Comparison of ENCODE assay signal across 8 mouse cellular contexts in the genomic region with DNA sequence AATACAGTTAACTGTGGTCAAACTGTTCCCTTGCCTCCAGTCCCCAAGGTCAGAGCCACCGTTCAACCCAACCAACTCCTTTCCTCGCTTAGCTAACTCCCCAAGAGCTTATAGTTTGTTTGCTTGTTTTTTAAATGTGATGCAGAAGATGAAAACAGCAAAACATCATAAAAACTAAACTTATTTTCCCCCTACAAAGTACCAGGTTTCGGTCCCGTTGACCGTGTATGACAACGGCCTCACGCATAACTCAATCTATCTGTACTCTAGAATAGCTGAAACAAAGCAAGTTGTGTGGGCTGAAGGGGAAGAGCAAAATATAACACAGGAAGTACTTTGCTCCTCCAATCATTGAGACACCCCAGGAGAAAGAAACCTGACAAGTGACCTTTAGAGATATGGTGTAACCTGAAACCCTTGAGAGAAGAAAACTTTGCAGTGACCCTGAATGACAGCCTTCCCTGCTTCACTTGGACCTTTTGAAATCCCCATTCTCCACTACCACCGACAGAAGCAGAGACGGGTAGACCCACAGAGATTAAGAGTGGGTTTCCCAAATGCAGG. TPM values are rescaled to one million over a fixed set of nuclear protein-coding genes. Genes with fewer than 3 reads are reported as not detected.
DNase-seq lines count a peak whose midpoint lies in the region; ATAC-seq and TF ChIP-seq lines count a peak whose summit lies in the region.

No protein-coding gene starts in this region.

- H3K4me1 ChIP-seq in forebrain, embryonic 14.5 days (ENCODE audit: control insufficient read depth, insufficient read depth, low read length), result peaks cover 28% of the 10 kb centered on the region
- peaks cover 43% of the 10 kb centered on the region for H3K4me1 ChIP-seq in liver, postnatal 0 days (ENCODE audit: insufficient read depth)

- H3K4me3 ChIP-seq in forebrain, embryonic 14.5 days (ENCODE audit: low read depth, low read length), result peak overlapping the region; percentile 94
- peak overlapping the region; percentile 95 for H3K4me3 ChIP-seq in liver, postnatal 0 days (ENCODE audit: low read depth, low read length)

- H3K9me3 ChIP-seq in forebrain, embryonic 14.5 days (replicated peaks; ENCODE audit: control insufficient read depth, low read length), result no peaks in the 10 kb centered on the region
- H3K9me3 ChIP-seq in liver, postnatal 0 days (ENCODE audit: low read length), result no peaks in the 10 kb centered on the region

- no peak for TF ChIP-seq CTCF in liver, postnatal 0 days (IDR thresholded peaks at IDR 0.05; ENCODE audit: low read depth)

- H3K27ac ChIP-seq in forebrain, embryonic 14.5 days (ENCODE audit: low read depth, low read length), result peak overlapping the region; percentile 78; the same call in 1 of the 2 replicates
- H3K27ac ChIP-seq in liver, postnatal 0 days (ENCODE audit: low read depth), result peak overlapping the region; percentile 96

- no peaks in the 10 kb centered on the region for H3K36me3 ChIP-seq in forebrain, embryonic 14.5 days (ENCODE audit: control insufficient read depth, insufficient read depth, low read length)
- H3K36me3 ChIP-seq in liver, postnatal 0 days (replicated peaks; ENCODE audit: insufficient read depth, low read length), result no peaks in the 10 kb centered on the region

- no peaks in the 10 kb centered on the region for H3K27me3 ChIP-seq in forebrain, embryonic 14.5 days (replicated peaks; ENCODE audit: control insufficient read depth, insufficient read depth, low read length)
- no peaks in the 10 kb centered on the region for H3K27me3 ChIP-seq in liver, postnatal 0 days (ENCODE audit: insufficient read depth, low read length)

- ATAC-seq in forebrain, embryonic 14.5 days, result no peak
- no peak for ATAC-seq in liver, postnatal 0 days

- H3K4me2 ChIP-seq in forebrain, embryonic 14.5 days (ENCODE audit: low read length), result peak overlapping the region; percentile 76
- peak overlapping the region; percentile 98 for H3K4me2 ChIP-seq in liver, postnatal 0 days (ENCODE audit: low read depth, low read length)

- TF ChIP-seq EP300 in liver, postnatal 0 days (IDR thresholded peaks at IDR 0.05; ENCODE audit: low read depth), result no peak

- DNase-seq in embryo, embryonic 10.5 days (ENCODE audit: low spot score), result peak; percentile 54
- no peak for DNase-seq in embryo, embryonic 9.5 days (ENCODE audit: extremely low spot score)
- DNase-seq in A20 (ENCODE audit: low read depth, low spot score), result peak; percentile 70
- no peak for DNase-seq in forebrain, embryonic 14.5 days (ENCODE audit: low spot score)
- no peak for DNase-seq in liver, postnatal 0 days
- DNase-seq in T-cell, adult 2 months (ENCODE audit: low spot score), result no peak
- no peak for DNase-seq in ovary, postnatal 14 days (ENCODE audit: low spot score)
- DNase-seq in c-Kit-positive CD71-positive TER-119-positive erythroid progenitor cells, embryonic 14.5 days (ENCODE audit: low spot score), result no peak

- peak overlapping the region; percentile 91 for H3K9ac ChIP-seq in forebrain, embryonic 14.5 days (ENCODE audit: low read length)
- peak overlapping the region; percentile 93 for H3K9ac ChIP-seq in liver, postnatal 0 days (replicated peaks)

- 23% methylated on average over 9 of the region's 9 CpGs for WGBS in forebrain, embryonic 14.5 days
- WGBS in liver, postnatal 0 days (ENCODE audit: insufficient replicate concordance), result 6% methylated on average over 9 of the region's 9 CpGs

RNA-seq across cellular contexts. Expression of a gene that starts 1.4 kb away (rescaled TPM):
- polyA plus RNA-seq in forebrain, embryonic 14.5 days (2014; fragmentation: Nextera tagmentation; extraction: Ambion mirVana), result 24.7 and 35.2 TPM in 2 replicates
- polyA plus RNA-seq in liver, postnatal 0 days (2015; fragmentation: Nextera tagmentation; extraction: Ambion mirVana), result 18.3 and 19.6 TPM in 2 replicates

RNA-seq across cellular contexts. Expression of a gene that starts 41.9 kb away (rescaled TPM):
- 19.2 and 19.4 TPM in 2 replicates for polyA plus RNA-seq in forebrain, embryonic 14.5 days (2014; fragmentation: Nextera tagmentation; extraction: Ambion mirVana)
- 9.5 and 10.3 TPM in 2 replicates for polyA plus RNA-seq in liver, postnatal 0 days (2015; fragmentation: Nextera tagmentation; extraction: Ambion mirVana)

RNA-seq across cellular contexts. Expression of a gene that starts 56.8 kb away (rescaled TPM):
- 61.5 and 66.1 TPM in 2 replicates for polyA plus RNA-seq in forebrain, embryonic 14.5 days (2014; fragmentation: Nextera tagmentation; extraction: Ambion mirVana)
- polyA plus RNA-seq in liver, postnatal 0 days (2015; fragmentation: Nextera tagmentation; extraction: Ambion mirVana), result 18.2 and 19.0 TPM in 2 replicates

Comparison
In these comparisons a context has a peak if more than half of its experiments do, and no peak if none do; other contexts are left out.
1. DNase-seq: peak in embryo, embryonic 10.5 days (single experiment) and A20 (single experiment); none in embryo, embryonic 9.5 days (single experiment), forebrain, embryonic 14.5 days (single experiment), liver, postnatal 0 days (single experiment), T-cell, adult 2 months (single experiment), ovary, postnatal 14 days (single experiment) and c-Kit-positive CD71-positive TER-119-positive erythroid progenitor cells, embryonic 14.5 days (single experiment).